Mouse (Mus musculus): ENCODE results near the gene Supt3.

Gene Supt3

DNA sequence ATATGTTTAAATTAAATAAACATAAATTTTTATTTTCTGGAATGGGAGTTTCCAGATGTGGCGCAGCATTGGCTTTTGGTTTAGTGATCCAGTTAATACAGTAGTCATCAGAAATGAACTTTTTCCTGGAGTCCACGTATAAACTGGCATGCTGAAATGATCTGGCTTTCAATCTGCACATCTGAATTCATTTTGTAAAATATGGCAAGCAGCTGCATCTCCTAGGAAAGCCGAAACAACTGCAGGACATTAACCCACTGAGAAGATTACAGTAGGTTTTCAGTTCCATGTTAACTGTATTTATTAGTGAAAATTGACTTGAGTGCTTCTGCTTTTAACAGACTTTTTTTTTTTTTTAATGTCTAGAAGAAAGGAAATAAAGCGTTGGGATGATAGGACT, 5.4 kb downstream of the Supt3 start:
- DNase-seq: no peak

DNA sequence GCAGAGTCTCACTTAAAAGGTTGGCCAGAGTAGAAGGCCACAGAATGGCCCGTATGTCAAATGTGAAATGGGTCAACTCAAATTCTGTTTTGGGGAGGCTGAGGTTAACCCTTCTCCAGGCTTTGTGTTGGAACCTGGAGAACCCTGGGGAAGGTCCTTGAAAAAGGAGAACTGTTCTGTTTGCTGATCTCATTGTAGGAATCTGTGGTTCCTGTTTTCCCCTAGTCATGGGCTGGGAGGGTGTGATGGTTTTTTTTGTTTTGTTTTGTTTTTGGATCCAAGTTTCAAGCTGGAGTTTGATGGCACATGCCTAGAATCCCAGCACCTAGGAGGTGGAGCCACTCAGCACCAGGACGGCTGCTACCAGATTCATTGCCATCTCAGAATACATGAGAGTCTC, 6.2 kb downstream of the Supt3 start:
- DNase-seq: no peak

DNA sequence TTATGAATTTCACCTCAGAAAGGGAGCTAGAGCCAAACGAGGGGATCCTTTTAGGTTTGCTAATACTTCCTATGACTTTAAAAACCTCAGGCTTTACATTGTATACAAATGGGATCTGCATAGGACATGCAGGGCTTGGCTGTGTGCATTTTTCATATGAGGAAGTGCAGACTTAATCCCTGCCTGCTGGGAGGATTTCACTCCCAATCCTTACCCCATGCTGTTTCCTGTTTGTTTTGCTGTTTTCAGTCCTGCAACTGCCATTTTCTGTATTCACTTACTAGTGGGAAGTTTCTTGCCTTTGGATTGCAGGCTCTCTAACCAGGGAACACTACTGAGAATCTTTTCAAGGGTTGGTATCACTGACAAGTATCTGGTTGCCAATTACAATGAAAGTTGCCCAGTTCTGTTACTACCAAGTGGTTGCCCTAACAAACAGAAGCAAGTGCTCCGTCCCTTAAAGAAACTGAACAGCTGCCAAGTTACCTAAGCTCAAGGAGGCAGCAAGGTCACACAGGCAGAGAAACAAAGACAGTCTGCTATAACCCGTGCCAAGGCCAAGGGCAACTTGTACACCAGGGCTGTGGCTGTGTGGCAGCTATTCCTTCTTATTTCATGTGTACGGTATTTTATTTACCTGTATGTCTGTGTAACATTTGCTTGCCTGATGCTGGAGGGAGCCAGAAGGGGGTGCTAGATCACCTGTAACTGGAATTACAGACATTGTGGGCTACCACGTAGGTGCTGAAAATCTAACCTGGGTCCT, 12.2 kb downstream of the Supt3 start:
- DNase-seq: peak; percentile 13

DNA sequence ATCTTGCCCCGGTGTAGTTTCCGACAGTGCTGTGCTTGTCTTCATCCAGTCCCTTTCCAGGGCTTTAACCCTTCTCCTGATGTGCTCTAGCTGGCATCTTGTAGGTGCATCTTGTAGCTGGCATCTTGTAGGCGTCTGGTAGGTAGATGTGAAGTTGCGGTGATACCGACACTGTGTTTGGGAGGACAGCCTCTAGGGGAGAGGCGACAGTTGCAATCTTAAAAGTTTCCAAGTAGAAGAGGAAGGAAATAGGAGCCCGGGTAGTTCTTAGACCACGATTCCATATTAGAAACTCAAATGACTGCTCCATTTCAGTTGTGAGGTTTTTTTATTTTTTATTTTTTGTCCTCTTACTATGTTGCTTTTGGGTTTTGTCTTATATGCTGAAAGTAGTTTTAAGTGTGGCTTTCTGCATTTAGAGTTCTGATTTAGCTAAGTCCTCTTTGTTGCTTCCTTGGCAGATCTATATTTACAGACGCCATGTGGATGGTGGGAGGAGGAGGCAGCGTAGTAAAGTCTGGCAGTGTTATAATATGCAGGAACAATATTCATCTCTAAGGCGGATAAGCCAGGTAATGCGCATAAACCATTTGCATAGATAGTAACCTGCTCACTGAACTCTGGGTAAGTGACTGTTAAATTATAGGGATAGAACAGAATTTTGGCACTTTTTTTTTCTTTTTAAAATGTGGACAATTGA, 15.4 kb downstream of the Supt3 start:
- DNase-seq: no peak

DNA sequence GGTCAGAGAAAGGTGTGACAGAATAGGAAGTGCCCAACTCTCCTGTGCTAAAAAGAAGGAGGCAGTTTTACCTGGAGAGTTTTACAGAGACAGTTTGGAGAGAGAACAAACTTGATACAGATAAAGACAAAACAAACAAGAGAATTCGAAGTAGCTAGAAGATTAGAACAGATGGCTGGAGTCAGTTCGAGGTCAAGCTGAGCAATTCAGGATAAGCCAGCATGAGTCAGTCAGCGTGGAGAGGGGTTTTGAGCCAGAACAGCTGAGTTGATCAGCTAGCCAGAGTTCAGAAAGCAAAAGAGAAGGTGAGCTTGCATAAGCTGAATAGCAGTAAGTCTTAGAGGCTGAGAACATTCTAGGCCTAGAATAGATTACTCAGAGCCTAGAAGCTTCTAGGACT, 20.4 kb downstream of the Supt3 start:
- DNase-seq: peak; percentile 23

DNA sequence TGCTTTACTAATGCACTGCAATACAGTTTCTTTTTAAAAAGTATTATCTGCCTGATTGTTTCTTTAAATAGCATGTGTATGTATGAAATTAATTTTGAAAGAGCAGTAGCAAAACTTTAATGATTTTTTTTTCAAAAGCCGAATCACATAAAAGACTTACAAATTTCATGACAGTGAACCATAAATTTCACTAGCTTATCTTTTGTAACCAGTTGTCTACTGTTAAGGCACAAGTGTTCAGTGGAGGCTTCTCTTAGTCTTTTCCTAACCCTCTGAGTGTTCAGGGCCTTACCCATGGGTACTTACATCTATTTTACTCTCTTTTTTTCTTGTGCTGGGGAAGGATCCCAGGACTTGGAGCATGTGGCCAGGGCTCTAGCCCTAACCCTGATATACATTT, 30.1 kb downstream of the Supt3 start:
- DNase-seq: no peak

DNA sequence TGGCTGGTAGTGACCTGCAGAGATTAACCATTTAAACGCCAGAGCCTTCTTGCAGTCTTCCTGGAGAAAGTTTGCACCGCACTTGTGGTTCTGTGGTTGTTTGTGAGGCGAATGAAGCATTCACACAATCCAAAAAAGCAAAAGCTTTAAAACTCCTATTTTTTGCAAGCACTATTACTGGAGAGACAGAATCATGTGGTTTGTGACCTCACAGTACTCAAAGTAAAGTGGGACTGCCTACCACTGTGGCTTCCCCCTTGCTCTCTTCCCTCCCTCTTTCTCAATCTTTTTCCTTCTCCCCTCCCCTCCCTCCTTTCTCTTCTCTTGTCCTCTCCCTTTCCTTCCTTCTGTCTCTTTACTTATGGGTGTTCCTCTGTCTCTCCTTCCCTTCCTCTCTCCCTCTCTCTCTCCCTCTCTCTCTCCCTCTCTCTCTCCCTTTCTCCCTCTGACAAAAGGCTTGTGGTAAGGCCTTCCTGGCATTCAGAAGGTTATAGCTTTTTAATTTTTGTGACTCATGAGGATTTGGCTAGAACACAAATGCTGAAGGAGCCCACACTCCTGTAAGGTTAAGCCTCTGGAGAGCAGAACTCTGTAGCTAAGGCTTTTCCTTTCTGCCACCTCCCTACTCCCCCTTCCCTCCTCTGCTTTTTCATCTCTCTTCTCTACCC, 37.7 kb downstream of the Supt3 start, which contains the start of gene Runx2:
Gene Runx2, minus strand, starts transcription at position 290 of the 668 bp plus-strand sequence.
- no peak for DNase-seq

DNA sequence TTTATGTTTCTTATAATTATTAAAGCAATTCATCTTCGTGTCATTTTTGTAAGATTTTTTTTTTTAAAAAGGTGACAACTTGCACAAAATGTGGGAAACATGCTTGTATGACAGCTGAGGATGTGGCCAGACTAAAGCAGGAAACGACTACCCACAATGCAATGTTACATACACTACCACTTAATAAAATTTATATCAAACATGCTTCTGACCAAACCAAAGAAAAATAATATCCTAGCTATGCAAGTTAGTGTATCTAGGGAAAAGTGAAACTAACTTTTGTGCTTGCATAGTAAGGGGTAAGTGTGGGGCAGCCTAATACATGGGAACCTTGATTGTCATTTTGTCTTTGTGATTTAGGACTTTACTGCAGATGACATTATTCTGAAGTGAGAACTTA, 41.9 kb downstream of the Supt3 start:
- no peak for DNase-seq

DNA sequence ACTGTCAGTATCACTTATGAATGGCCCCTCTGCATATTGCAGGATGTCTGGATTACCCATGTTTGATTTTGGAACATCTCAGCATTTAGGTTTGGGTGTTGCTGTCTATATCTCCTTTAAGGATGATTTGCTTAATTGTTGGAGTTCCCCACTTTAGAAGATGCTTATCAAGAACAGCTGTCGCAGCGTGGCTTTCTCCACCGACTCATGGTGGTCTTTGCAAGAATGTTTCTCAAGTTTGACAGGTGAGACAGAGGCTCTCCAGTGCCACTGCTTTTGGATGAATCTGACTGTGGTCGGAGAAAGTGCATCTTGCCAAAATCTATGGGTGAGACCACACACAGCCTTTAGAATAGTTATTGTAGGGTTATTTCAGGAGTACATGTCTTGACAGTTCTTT, 42.9 kb downstream of the Supt3 start:
- DNase-seq: no peak

DNA sequence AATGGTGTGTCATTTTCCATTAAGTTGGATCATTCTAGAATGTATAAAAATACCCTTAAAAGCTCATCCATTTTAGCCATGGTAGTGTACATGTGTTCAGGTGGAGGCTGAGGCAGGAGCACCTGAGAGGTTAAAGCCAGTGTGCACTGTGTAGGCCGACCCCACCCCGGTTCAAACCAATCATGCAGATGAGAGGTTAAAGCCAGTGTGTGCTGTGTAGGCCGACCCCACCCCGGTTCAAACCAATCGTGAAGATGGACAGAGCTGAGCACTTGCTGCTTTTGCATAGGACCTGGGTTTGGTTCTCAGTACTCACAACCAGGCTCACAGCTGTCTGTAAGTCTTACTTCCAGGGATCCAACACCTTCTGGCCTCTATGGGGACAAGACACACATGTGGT, 45.0 kb downstream of the Supt3 start:
- no peak for DNase-seq

DNA sequence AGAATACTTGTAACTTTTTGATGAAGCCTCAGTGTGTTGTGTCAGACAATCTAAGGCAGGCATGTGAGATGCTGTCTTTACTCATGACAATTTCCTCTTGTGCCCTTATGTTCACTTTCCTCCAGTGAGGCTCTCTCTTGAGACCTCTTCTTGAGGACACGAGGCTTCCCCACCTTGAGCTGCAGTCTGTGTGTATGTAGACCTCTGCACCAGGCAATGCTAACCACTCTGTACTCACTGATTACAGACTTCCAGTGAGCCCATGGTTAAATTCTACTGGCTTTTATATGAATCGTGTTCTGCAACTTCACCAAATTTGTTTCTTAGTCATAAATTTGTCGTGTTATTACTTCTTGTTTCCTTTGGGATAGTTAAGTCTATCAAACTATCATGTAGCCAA, 50.2 kb downstream of the Supt3 start:
- no peak for DNase-seq

DNA sequence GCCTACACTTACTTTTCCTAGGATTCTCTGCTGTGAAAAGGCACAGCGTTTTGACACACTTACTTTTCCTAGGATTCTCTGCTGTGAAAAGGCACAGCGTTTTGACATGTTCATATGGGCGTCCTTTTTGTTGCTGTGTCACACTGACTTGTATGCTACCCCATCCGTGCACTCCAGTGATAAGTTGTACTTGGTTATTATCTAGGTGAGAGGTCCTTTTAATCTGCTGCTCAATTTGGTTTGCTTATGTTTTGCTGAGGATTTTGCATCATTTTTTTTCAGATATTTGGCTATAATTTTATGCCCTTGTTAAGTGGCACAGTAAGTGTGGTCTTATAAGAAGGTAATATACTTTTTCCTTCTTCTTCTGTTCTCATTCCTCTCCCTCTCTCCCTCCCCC, 51.0 kb downstream of the Supt3 start:
- DNase-seq: no peak

DNA sequence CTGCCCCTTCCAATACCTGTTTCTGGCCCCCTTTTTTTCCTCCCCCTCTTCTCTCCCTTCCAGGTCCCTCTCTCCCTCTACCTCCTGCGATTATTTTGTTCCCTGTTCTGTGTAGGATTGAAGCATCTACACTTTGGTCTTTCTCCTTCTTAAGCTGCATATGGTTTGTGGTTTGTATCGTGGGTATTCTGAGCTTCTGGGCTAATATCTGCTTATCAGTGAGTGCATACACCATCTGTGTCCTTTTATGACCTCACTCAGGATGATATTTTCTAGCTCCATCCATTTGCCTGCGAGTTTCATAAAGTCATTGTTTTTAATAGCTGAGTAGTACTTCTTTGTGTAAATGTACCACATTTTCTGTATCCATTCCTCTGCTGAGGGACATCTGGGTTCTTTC, 52.6 kb downstream of the Supt3 start:
- DNase-seq: no peak

DNA sequence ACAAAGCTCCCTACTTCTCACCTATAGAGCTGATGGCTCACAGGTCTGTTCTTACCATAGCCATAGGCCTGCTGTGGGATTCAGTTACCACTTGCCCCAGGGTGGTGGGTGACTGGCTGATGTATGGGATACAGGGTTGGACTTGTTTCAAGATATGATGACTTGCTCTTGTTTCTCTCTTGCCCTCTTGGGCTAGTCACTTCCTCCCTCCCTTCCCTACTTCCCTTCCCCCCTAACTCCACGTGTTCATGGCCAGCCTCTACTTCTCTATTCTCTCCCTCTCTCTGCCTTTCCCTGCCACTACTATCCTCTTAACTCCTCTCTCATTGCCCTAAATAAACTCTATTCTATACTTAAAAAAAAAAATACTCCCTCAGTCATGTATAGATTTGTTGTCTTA, 54.2 kb downstream of the Supt3 start:
- DNase-seq: no peak

DNA sequence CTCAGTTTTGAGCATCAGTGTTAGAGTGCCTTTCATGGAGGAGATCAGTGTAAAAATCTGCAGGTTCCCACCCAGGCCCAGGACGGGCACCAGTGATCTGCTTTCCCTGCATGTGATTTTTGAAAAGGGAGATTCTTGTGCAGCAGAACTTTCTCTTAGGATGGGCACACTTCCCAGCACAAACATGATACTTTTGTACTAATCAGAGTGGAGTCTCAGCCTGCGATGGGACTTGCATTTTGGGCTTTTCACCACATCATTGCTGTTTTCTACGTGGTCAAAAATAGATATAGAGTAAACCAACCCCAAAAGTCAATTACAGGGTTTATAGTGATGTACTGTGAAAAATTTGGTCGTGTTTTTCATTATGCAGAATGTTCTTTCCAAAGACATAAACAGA, 65.2 kb downstream of the Supt3 start:
- DNase-seq: no peak

DNA sequence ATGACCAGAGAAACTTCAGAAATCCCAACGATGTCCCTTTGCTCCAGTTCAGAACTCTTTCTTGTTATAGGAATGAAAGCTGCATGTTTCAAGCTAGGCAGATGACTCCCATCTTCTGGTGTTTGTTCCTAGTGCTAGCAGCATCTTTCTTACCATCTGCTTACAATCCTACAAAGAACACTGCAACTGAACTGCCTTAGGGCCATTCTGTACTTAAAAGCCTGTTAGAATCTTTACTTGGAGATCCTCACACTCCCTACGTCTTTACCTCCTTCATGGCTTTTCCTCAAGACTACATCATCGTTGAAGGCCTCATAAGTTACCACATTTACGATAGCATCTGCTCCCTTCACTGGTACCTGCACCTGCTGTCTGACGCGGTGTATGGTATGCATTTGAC, 86.2 kb downstream of the Supt3 start:
- no peak for DNase-seq

DNA sequence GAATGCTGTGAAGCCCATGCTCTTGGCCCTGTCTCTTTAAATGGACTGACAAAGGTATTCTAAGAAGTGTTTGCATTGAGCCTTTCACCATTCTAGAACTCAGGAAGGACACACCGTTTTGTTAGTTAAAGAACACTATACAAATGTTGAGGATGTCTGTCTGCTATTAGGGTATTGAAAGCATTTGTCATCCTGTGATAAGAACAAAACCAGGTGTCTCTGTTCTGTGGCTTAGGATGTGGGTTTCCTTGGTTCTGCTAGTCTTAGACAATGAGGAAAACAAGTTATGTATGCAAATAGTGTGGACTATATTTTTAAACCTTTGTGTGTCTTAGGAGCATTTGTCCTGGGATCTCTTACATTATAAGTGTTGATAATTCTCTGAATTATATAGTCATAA, 116.6 kb downstream of the Supt3 start:
- DNase-seq: no peak

DNA sequence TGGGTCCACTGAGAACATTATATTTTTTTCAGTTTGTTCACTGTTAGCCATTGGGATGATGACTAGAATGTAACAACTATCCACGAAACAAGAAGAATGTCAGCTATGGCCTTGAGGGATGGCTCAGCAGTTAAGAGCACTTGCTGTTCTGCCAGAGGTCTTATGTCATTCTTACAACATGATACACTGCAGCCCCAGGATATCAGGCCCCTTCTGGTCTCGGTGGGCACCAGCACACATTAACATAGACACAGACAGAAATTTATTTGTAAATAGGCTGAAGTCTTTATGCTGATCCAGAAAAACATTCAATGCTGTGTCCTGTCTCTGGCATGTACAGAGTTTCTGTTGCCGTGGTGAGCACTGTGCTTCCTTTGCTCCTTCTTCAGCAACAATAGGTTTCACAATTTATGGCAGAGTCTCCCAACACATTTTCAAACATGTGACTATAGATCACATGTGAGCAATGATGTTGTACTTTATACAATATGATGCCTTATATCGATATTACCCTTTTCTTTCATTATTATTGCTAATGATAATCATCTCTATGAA, 166.7 kb downstream of the Supt3 start:
- no peak for DNase-seq

DNA sequence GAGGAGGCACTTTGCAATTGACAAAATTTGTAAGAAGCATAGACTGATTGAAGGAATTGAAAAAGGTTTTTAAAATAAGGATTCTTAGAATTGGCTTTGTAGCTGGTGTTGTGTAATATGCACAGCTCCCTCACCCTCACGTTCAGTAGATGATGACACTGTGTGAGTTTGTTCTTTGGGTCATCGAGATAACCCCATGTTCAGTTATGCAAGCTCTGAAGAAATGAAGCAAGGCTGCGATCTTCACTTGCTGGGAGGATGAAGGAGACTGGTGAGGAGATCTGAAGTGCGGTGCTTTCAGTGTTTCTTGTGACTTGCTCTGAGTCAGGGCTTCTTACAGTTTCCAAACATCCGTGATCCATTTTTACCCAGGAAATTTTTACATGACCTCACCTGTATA, 168.4 kb downstream of the Supt3 start:
- DNase-seq: no peak

DNA sequence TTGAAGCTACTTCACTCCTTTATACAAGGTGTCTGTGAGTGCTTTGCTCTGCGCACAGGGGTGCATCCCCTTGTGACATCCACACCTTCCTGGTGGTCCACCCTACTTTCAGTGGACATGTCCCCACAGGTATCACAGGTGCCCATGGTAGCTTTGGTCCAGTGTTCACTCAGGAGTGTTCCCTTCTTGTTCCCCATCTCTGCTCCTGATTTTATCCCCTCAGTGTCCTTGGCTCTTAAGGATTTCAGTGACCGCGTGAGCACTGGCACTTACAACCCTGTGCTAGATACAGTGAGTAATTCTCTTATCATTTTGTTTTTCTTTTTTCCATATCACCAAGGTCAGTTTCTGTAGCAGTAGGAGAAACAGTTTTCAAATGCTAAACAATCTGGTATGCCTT, 171.4 kb downstream of the Supt3 start:
- DNase-seq: no peak

DNA sequence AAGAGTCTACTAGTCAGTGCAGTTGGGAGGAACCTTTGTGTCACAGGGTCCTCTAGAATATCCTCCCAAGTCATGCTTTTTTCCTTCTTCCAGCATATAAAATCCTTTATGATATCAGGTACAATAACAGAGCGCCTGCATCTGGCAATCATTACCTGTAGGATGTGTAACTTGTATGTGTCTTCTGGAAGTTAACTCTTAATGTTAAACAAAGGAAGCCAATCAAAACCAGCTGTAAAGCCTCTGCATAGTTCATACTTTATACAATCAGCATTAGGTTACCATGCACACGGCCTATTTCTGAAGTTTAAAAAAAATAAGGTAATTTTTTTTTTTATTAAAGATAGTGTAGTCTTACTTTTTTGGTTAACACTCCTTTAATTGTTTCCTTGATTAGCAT, 179.7 kb downstream of the Supt3 start:
- DNase-seq: no peak

DNA sequence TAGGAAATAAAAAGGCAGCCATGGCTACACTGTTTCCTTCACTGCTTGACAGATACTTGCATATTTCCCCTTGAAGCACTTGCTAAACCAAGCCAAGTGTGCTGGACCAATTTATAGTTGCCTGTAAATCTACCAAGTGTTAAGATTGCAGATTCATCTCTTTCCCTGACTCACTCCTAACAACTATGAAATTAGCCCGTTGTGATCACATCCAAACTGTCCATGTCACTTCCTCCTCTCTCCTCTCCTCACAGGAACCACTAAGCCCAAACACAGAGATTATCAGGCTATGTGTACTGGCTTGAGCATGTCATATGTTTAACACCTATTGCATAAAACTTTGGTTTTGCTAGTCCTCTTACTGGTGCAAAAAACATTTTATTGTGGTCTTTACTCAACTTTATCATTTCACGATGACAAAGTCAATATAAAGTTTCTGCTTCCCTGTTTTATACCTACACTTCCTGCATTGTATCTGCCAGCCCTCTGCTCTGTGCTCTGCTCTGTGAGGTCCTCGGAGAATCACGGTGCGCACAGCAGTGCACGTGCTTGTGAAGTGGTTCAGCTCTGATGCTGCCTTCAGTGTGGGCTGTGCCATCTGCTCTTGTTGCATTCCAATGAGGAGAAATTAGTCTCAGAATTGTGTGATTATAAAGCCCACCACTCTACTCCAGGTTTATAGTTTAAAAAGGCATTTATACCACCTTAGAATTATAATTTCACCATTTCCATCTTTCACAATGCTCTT, 186.3 kb downstream of the Supt3 start:
- no peak for DNase-seq

DNA sequence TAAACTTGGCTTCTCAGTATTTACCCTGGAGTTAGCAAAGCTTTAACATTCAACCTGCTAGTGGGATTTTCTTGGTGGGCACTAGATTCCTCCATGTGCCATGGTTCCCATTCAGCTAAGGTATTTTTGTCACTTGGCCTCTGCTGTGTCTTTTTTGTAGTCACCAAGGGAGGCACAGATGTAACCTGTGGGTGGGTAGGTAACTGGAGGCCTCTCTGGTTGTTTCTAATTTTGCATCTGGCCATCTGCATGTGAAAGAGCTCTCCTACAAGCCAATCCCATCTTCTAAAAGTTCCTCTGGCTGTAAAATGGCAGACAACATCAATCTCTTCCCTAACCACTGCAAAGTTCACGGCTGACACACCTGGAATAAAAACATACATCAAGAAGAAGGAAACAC, 190.2 kb downstream of the Supt3 start:
- DNase-seq: no peak

Measured in kidney, postnatal 10 days (tissue).